Mouse (Mus musculus) C2C12 (cell line): Measurements from ENCODE around the gene Cdr2. TPM values are rescaled to one million over a fixed set of nuclear protein-coding genes. Genes with fewer than 3 reads are reported as not detected.
"Not testable (repeated sequence)": the region's sequence is repeated elsewhere in the genome, so short reads cannot be mapped to it uniquely, and the experiment has no call there.

Experiments used
- H3K27me3 ChIP-seq: one replicate; pipeline ENCODE4 v1.6.1; 2011; ENCODE audit not compliant: control insufficient read depth, insufficient read depth, insufficient read length
- H3K36me3 ChIP-seq: one replicate; pipeline ENCODE4 v1.6.1; 2011; ENCODE audit not compliant: control insufficient read depth, insufficient read depth
- H3K4me3 ChIP-seq: one replicate; pipeline ENCODE4 v1.5.1; 2011; ENCODE audit warnings: mild to moderate bottlenecking, control low read depth; ENCODE audit not compliant: poor library complexity, insufficient read depth, severe bottlenecking
- H3K79me2 ChIP-seq: one replicate; pipeline ENCODE4 v1.6.1; 2011; ENCODE audit not compliant: control insufficient read depth, insufficient read depth
- H3K79me3 ChIP-seq: one replicate; pipeline ENCODE4 v1.6.1; 2011; ENCODE audit warnings: low read depth, control low read depth
- H3ac ChIP-seq: one replicate; pipeline ENCODE3; 2011; ENCODE audit warnings: low read depth; ENCODE audit not compliant: control insufficient read depth, insufficient read length
- CEBPB ChIP-seq: IDR thresholded peaks from one replicate; pipeline ENCODE4 v1.6.1; 2011; ENCODE audit warnings: low read depth, mild to moderate bottlenecking, control low read depth, moderate library complexity
- CTCF ChIP-seq: IDR thresholded peaks from one replicate; pipeline ENCODE4 v1.5.1; 2011; ENCODE audit not compliant: control insufficient read depth, insufficient read depth, insufficient read length
- FOSL1 ChIP-seq: IDR thresholded peaks from one replicate; pipeline ENCODE4 v1.8.0; 2011; ENCODE audit warnings: mild to moderate bottlenecking, low read length; ENCODE audit not compliant: poor library complexity, insufficient read depth, severe bottlenecking
- MAX ChIP-seq: IDR thresholded peaks from one replicate; pipeline ENCODE4 v1.6.1; 2011; ENCODE audit warnings: mild to moderate bottlenecking, control low read depth
- MYOD1 ChIP-seq: IDR thresholded peaks from one replicate; pipeline ENCODE4 v1.6.1; 2011; ENCODE audit warnings: low read depth; ENCODE audit not compliant: control insufficient read depth, insufficient read length
- MYOG ChIP-seq: IDR thresholded peaks from one replicate; pipeline ENCODE4 v1.6.1; 2011; ENCODE audit not compliant: control insufficient read depth, insufficient read length; ENCODE audit errors: extremely low read depth
- USF1 ChIP-seq: IDR thresholded peaks from one replicate; pipeline ENCODE4 v1.6.1; 2011; ENCODE audit warnings: low read depth, mild to moderate bottlenecking, control low read depth, moderate library complexity
- polyA plus RNA-seq: library from polyadenylated mRNA; unstranded; fragments of >200 nt; fragmentation: generic; extraction: Trizol; gene quantifications from one replicate; pipeline ENCODE4 v1.2.1, GENCODE M21; 2012; ENCODE audit warnings: missing spikeins

Gene Cdr2
- polyA plus RNA-seq, 1 experiment, result 19.3 TPM

DNA sequence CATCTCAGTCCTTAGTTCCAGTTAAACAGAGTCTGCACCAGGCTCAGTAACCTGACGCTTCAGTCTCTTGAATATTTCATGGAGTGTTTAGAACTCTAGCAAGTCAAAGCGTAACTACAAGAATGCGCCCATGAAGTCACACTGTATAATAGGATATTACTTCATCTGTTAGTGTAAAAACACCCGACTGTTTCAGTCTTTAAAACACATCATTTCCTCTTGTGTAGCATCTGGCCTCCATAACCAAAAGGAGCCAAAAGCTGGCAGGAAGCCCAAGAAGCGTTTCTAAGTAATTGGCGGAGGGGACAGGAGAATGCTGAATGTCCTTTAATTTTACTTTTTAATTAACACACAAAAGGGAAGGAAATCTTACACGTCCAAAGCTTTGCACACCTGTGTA is 5.0 kb downstream of the Cdr2 start:
- H3K27me3 ChIP-seq, result no peaks in the 10 kb centered on the region
- peaks cover 77% of the 10 kb centered on the region for H3K79me3 ChIP-seq
- no peak overlapping the region for H3K4me3 ChIP-seq
- peaks cover 98% of the 10 kb centered on the region for H3K79me2 ChIP-seq
- no peak overlapping the region for H3ac ChIP-seq
- H3K36me3 ChIP-seq, result peaks cover 14% of the 10 kb centered on the region
- no peak for TF ChIP-seq MYOG
- TF ChIP-seq CTCF, result no peak
- no peak for TF ChIP-seq FOSL1
- TF ChIP-seq USF1, result no peak
- no peak for TF ChIP-seq MYOD1
- TF ChIP-seq CEBPB, result no peak
- TF ChIP-seq MAX, result no peak

DNA sequence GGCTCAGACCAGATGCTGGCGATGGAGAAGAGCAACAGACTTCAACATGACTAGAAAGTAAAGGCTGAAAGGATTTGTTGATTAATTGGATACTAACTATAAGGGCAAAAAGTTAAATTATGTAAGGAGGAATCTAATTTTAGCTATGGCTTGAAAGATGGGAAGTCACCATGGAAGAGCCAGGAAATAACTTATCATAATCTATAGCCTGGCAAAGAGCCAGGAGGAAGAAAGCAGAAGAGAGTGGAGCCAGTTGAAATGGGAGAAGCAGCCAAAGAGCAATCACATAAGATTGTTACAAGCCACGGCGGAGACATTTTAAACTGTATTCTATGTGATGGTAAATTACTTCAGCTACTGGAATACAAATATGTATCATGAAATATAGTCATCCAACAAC is 8.1 kb downstream of the Cdr2 start:
- TF ChIP-seq MYOG (no peak), MYOD1 (no peak), USF1 (no peak), CEBPB (no peak), CTCF (no peak), MAX (no peak), FOSL1 (no peak)
- peaks cover 88% of the 10 kb centered on the region for H3K79me2 ChIP-seq
- H3K36me3 ChIP-seq, result peaks cover 7% of the 10 kb centered on the region
- no peak overlapping the region for H3ac ChIP-seq
- no peak overlapping the region for H3K4me3 ChIP-seq
- H3K79me3 ChIP-seq, result peaks cover 61% of the 10 kb centered on the region
- no peaks in the 10 kb centered on the region for H3K27me3 ChIP-seq

DNA sequence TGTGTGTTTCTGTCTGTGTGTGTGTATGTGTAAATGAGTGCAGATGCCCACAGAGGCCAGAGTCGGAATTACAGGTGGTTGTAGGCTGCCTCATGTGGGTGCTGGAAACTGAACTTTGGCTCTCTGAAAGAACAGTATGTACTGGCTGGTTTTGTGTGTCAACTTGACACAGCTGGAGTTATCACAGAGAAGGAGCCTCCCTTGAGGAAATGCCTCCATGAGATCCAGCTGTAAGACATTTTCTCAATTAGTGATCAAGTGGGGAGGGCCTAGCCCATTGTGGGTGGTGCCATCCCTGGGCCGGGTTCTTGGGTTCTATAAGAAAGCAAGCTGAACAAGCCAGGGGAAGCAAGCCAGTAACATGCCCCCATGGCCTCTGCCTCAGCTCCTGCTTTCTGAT is 9.6 kb downstream of the Cdr2 start:
- Histone ChIP-seq H3K79me3 (peaks cover 49% of the 10 kb centered on the region), H3K79me2 (peaks cover 79% of the 10 kb centered on the region)
- not testable (repeated sequence) for H3K4me3 ChIP-seq, H3K36me3 ChIP-seq, H3ac ChIP-seq, H3K27me3 ChIP-seq

GRCm38 (mm10) chr7:120970112-120970511 is 12.0 kb downstream of the Cdr2 start:
- Histone ChIP-seq H3K36me3 (peaks cover 5% of the 10 kb centered on the region), H3K27me3 (no peaks in the 10 kb centered on the region), H3K4me3 (no peak overlapping the region), H3ac (no peak overlapping the region), H3K79me2 (peaks cover 64% of the 10 kb centered on the region), H3K79me3 (peaks cover 28% of the 10 kb centered on the region)
- TF ChIP-seq CTCF (no peak), MYOG (no peak), FOSL1 (no peak), CEBPB (no peak), MYOD1 (no peak), MAX (no peak), USF1 (no peak)

- Histone ChIP-seq H3ac (no peak overlapping the region), H3K27me3 (no peaks in the 10 kb centered on the region), H3K4me3 (no peak overlapping the region), H3K79me2 (peaks cover 55% of the 10 kb centered on the region), H3K79me3 (peaks cover 24% of the 10 kb centered on the region), H3K36me3 (peaks cover 5% of the 10 kb centered on the region)
- TF ChIP-seq CEBPB, result no peak
- no peak for TF ChIP-seq MYOD1
- no peak for TF ChIP-seq FOSL1
- TF ChIP-seq CTCF, result no peak
- TF ChIP-seq USF1, result no peak
- TF ChIP-seq MYOG, result no peak
- no peak for TF ChIP-seq MAX
Observed at GRCm38 (mm10) chr7:120969221-120969620, 12.9 kb downstream of the Cdr2 start.

- Histone ChIP-seq H3K79me3 (peaks cover 9% of the 10 kb centered on the region), H3K79me2 (peaks cover 21% of the 10 kb centered on the region), H3ac (no peak overlapping the region), H3K4me3 (no peak overlapping the region), H3K27me3 (no peaks in the 10 kb centered on the region), H3K36me3 (peaks cover 27% of the 10 kb centered on the region)
- TF ChIP-seq MYOG (no peak), USF1 (no peak), FOSL1 (no peak), CEBPB (no peak)
Observed at GRCm38 (mm10) chr7:120963126-120963525, 19.0 kb downstream of the Cdr2 start.

DNA sequence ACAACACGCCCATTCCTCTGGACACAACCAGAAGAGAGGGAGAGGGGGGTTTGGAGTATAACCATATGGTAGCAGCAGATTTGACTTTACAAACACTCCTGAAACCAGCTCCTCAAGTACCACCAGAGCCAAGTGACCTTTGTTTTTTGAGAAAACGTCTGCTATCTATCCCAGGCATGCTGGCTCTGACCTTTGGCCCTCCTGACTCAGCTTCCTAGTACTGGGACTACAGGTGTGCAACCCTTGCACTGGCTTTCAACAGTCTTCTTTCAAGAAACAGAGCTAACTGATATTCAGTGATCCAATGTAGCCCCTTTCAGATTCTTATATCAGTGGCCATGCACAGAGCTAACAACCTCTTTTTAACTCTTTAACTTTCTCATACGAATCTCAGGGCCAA is 20.2 kb downstream of the Cdr2 start:
- peaks cover 9% of the 10 kb centered on the region for H3K79me2 ChIP-seq
- H3ac ChIP-seq, result no peak overlapping the region
- no peak overlapping the region for H3K4me3 ChIP-seq
- H3K79me3 ChIP-seq, result peaks cover 9% of the 10 kb centered on the region
- TF ChIP-seq MYOD1, result no peak
- no peak for TF ChIP-seq USF1
- TF ChIP-seq CTCF, result no peak
- no peaks in the 10 kb centered on the region for H3K27me3 ChIP-seq
- H3K36me3 ChIP-seq, result peaks cover 33% of the 10 kb centered on the region
